18 mouse cellular contexts compared by ENCODE assay signal in the genomic region with DNA sequence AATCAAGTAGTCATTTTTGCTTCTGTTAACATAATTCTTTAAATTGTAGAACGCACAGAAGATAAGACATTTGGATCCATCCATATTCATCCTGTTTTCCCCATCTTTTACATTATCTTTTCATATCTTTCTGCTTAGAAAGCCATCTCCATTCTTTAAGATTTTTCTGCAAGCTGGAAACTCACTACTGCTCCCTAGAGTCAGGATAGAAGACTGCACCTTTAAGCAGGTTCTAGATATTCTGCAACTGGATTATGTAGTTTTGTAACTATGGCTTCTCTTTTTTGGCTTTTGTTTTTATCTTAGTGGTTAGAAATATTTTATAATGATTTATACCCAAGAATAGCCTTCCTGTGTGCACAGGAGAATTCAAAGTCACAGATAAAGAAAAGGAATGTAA.
DNase-seq lines count a peak whose midpoint lies in the region; TF ChIP-seq lines count a peak whose summit lies in the region.
"Had no signal": no experiment of that assay in that cellular context is flagged by ENCODE, and none has a peak within 500 bp of the region (broad histone marks: within the 10 kb centered on the region; RNA-seq: fewer than 3 reads in every experiment).

No protein-coding gene starts in this region.

- no peak for DNase-seq in layer of hippocampus, adult 2 months (ENCODE audit: low spot score in 2 of 2)
- DNase-seq in layer of hippocampus, adult 11-12 months (ENCODE audit: low spot score) = no peak
- DNase-seq in 3T3-L1 (ENCODE audit: low read depth, low spot score) (peak; percentile 18), 416B (ENCODE audit: low read depth) (peak; percentile 8), R1 (ENCODE audit: low read depth, low spot score) (peak; percentile 10)
- DNase-seq in right cerebral cortex, postnatal 14 days = no peak
- DNase-seq in heart, postnatal 25 days (ENCODE audit: low spot score) = no peak
- DNase-seq: adrenal gland, postnatal 14 days; cerebellum, adult 8-10 months; kidney, adult 11 months; lung, adult 18-20 months; lung, postnatal 36 days; right cerebral cortex, postnatal 25 days; thymus, postnatal 25 days had no signal

- no peak overlapping the region for H3K4me3 ChIP-seq in layer of hippocampus, adult 2 months
- H3K4me3 ChIP-seq: heart, embryonic 10.5 days; kidney, embryonic 15.5 days; limb, embryonic 13.5 days; liver, embryonic 12.5 days had no signal

- TF ChIP-seq CTCF in layer of hippocampus, adult 2 months (conservative IDR thresholded peaks at IDR 0.05) = peak; percentile 69

- intact Hi-C loops in heart, postnatal 25 days (cut with DNase I) = no loop called here

- no peak overlapping the region for H3K27ac ChIP-seq in layer of hippocampus, adult 2 months
- H3K27ac ChIP-seq: heart, embryonic 10.5 days; kidney, embryonic 15.5 days; limb, embryonic 13.5 days; liver, embryonic 12.5 days had no signal

Comparison
In these comparisons a context has a peak if more than half of its experiments do, and no peak if none do; other contexts are left out.
1. DNase-seq: peak in 3T3-L1 (single experiment), 416B (single experiment) and R1 (single experiment); none in layer of hippocampus, adult 2 months (0 of 2), layer of hippocampus, adult 11-12 months (single experiment), right cerebral cortex, postnatal 14 days (single experiment) and heart, postnatal 25 days (single experiment).